Mouse (Mus musculus) liver, embryonic 14.5 days (tissue): ENCODE results near the gene Sf3a2. TPM values are rescaled to one million over a fixed set of nuclear protein-coding genes. Genes with fewer than 3 reads are reported as not detected.
A peak's percentile ranks its signal among the peaks of the same experiment; 100 is the strongest.
"Not testable (repeated sequence)": the region's sequence is repeated elsewhere in the genome, so short reads cannot be mapped to it uniquely, and the experiment has no call there.

ENCODE experiments used
- ATAC-seq: fragments of 200-750 bp; cut with Nextera tagmentation; 2 replicates; pipeline ENCODE4 v1.8.0; 2017; ENCODE audit warnings: moderate number of reproducible peaks, mild to moderate bottlenecking, moderate library complexity; ENCODE audit not compliant: insufficient read depth
- DNase-seq, 3 experiments: peaks; one replicate each; pipeline ENCODE4 v3.0.0-alpha.2; 2012 to 2013; ENCODE audit warnings: low read depth in 3 of 3, low spot score in 3 of 3
- H3K27ac ChIP-seq: fragments of 300-500 bp; sonication (generic); 2 replicates; pipeline ENCODE4 v1.5.1; 2014; ENCODE audit warnings: moderate library complexity, mild to moderate bottlenecking, control low read depth, inconsistent platforms
- H3K27me3 ChIP-seq: fragments of 300-500 bp; sonication (generic); 2 replicates; pipeline ENCODE4 v1.6.1; 2014; ENCODE audit warnings: mild to moderate bottlenecking, low read length, moderate library complexity; ENCODE audit not compliant: control insufficient read depth, insufficient read depth
- H3K36me3 ChIP-seq: fragments of 300-500 bp; sonication (generic); replicated peaks from 2 replicates; pipeline ENCODE4 v1.6.1; 2014; ENCODE audit warnings: low read depth; ENCODE audit not compliant: control insufficient read depth, insufficient read depth
- H3K4me1 ChIP-seq, 2 experiments: fragments of 200-500 bp in 1 of 2; fragments of 300-500 bp in 1 of 2; sonication (generic) in 1 of 2; replicated peaks; 2 replicates each; pipeline ENCODE4 v1.6.1; 2012 to 2014; ENCODE audit warnings: antibody characterized with exemption in 1 of 2, inconsistent platforms in 1 of 2, low read length in 1 of 2; ENCODE audit not compliant: control insufficient read depth in 2 of 2, insufficient read depth in 2 of 2
- H3K4me2 ChIP-seq: fragments of 300-500 bp; sonication (generic); 2 replicates; pipeline ENCODE4 v1.6.1; 2014; ENCODE audit warnings: low read depth, mild to moderate bottlenecking, control low read depth, moderate library complexity
- H3K4me3 ChIP-seq, 2 experiments: fragments of 200-500 bp in 1 of 2; fragments of 300-500 bp in 1 of 2; sonication (generic) in 1 of 2; 2 replicates each; pipeline ENCODE4 v1.5.1; 2012 to 2014; ENCODE audit warnings: low read depth in 2 of 2, low read length in 2 of 2, mild to moderate bottlenecking in 2 of 2, control low read depth in 1 of 2, inconsistent platforms in 1 of 2, moderate library complexity in 1 of 2; ENCODE audit not compliant: insufficient read depth in 1 of 2
- H3K9ac ChIP-seq: fragments of 300-500 bp; sonication (generic); replicated peaks from 2 replicates; pipeline ENCODE4 v1.6.1; 2014; ENCODE audit warnings: mild to moderate bottlenecking, control low read depth, moderate library complexity
- H3K9me3 ChIP-seq: fragments of 300-500 bp; sonication (generic); 2 replicates; pipeline ENCODE4 v1.6.1; 2016; ENCODE audit warnings: low read length, mixed read lengths; ENCODE audit not compliant: control insufficient read depth
- CTCF ChIP-seq: IDR thresholded peaks from 2 replicates; pipeline ENCODE4 v1.5.1; 2016; ENCODE audit warnings: antibody characterized with exemption, low read depth, control low read depth
- EP300 ChIP-seq: IDR thresholded peaks from 2 replicates; pipeline ENCODE4 v1.6.1; 2016; ENCODE audit warnings: antibody characterized with exemption, low read depth
- WGBS: fragments of 180-500 bp; shearing (Covaris S2); extraction: QIAGEN DNeasy Blood & Tissue Kit; methylation state at CpG from one replicate; pipeline ENCODE4 v1.1.7; 2014; ENCODE audit not compliant: insufficient replicate concordance; 5-methylcytosine and 5-hydroxymethylcytosine counted together
- polyA plus RNA-seq, 2 experiments: library from polyadenylated mRNA; depleted of rRNA in 1 of 2; stranded (reverse) in 1 of 2; unstranded in 1 of 2; fragments of >200 nt; fragmentation: Nextera tagmentation in 1 of 2; extraction: Ambion mirVana in 1 of 2; gene quantifications; 2 replicates each; pipeline versions ENCODE4 v1.2.1 to v1.2.3; 2012 to 2014

The Sf3a2 gene
- polyA plus RNA-seq, 2 experiments, result 35.6 to 36.1 TPM

DNA sequence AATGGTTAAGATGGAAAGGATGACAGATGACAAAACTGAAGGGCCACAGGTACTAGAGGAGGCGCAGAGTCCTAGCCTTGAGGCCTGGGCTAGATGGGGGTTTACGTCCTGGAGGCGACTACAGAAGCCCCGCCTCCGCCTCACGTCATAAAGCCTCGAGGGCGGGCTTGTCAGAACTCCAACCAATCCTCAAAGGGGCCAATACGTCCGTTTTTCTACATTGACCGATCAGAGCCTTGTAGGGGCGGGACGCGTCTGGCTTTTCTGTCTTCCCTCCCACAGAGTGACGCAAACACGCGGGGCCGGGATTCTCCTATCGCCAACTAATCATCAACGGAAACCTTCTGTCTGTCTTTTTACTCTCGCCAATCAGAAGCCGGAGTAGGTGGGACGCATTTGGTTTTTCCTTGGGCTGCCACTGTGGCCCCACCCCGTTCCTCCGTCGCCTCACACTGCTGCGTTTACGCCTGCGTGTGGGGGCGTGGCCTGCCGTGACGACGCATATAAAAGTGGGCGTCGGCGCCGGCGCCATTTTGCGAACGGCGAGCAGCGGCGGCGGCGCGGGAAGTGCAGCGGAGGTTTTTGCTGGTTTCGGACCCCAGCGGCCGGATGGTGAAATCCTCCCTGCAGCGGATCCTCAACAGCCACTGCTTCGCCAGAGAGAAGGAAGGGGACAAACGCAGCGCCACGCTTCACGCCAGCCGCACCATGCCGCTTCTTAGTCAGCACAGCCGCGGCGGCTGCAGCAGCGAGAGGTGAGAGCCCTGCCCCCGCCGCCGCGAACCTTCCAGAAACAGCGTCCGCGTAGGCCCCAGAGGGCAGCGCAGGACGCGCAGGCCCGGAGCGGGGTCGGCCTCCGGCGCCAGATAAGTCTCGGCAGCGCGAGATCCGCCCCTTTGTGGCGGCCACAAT, 28.4 kb downstream of the Sf3a2 start, which contains the start of gene Oaz1:
Gene Oaz1, plus strand, starts transcription at position 506 of the 912 bp plus-strand sequence.
- WGBS, result under 1% methylated on average over 77 of the region's 82 CpGs
- peak within 1 kb of the TSS; percentile 93 to 96 for H3K4me3 ChIP-seq
- H3K27me3 ChIP-seq, result no peaks in the 10 kb centered on the region; the same call in 1 of the 2 replicates
- H3K9me3 ChIP-seq, result no peaks in the 10 kb centered on the region
- TF ChIP-seq EP300 (0 out of 2 replicates have a peak, but pooled peaks have one; percentile 9), CTCF (peak; percentile 16; the same call in 1 of the 2 replicates)
- H3K27ac ChIP-seq, result peak within 1 kb of the TSS; percentile 90
- peak within 1 kb of the TSS; percentile 94 for H3K9ac ChIP-seq
- H3K4me1 ChIP-seq, result peaks cover 50 to 52% of the 10 kb centered on the region in 2 experiments
- H3K4me2 ChIP-seq, result peak within 1 kb of the TSS; percentile 99
- ATAC-seq (peak; percentile 93), DNase-seq (peak; percentile 100)
- peaks cover 30% of the 10 kb centered on the region for H3K36me3 ChIP-seq

DNA sequence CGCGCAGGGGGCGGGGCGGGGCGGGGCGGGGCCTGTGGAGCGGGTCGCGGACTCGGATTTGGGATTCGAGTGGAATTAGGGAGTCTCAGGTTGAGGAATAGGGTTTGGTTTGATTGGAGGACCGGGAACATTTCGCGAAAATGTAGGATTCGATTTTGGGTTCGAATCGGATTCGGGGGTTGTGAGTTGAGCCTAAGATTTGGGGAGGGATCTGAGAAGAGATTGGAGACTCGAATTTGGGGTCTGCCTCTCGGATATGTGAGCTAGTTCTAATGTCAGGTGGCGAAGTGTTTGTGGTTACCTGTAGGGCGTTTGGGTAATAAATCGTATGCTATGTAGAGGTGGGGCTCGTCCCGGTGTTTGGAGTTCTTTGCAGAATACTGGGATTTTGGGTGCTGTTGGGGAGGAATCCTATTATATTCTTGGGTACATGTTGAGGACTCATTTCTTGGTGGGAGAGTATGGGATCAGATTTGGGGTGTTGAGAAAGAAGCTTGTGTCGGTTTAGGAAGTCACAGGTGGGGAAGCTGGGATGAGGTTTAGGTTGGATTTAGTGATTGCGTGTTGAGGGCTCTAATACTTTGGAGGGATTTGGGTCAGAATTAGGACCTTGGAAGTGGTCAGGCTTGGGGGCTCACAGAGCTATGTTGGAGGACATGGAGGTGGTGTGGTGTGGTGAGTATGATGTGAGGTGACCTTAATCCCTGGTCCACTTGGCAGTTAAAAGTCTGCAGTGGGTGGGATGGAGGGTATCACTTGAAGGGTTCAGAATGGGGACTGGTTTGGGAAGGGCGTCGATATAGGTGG, 29.3 kb downstream of the Sf3a2 start:
- no peaks in the 10 kb centered on the region; the same call in 1 of the 2 replicates for H3K27me3 ChIP-seq
- DNase-seq, result no peak
- H3K9ac ChIP-seq, result peak overlapping the region; percentile 94
- H3K4me2 ChIP-seq, result peak overlapping the region; percentile 99
- ATAC-seq, result no peak
- 6% methylated on average over 29 of the region's 29 CpGs for WGBS
- peak overlapping the region; percentile 90 for H3K27ac ChIP-seq
- H3K4me1 ChIP-seq, result peaks cover 48 to 49% of the 10 kb centered on the region in 2 experiments
- H3K9me3 ChIP-seq, result no peaks in the 10 kb centered on the region
- H3K4me3 ChIP-seq, result peak overlapping the region; percentile 93 to 96
- peaks cover 30% of the 10 kb centered on the region for H3K36me3 ChIP-seq
- no peak for TF ChIP-seq CTCF
- TF ChIP-seq EP300, result no peak

DNA sequence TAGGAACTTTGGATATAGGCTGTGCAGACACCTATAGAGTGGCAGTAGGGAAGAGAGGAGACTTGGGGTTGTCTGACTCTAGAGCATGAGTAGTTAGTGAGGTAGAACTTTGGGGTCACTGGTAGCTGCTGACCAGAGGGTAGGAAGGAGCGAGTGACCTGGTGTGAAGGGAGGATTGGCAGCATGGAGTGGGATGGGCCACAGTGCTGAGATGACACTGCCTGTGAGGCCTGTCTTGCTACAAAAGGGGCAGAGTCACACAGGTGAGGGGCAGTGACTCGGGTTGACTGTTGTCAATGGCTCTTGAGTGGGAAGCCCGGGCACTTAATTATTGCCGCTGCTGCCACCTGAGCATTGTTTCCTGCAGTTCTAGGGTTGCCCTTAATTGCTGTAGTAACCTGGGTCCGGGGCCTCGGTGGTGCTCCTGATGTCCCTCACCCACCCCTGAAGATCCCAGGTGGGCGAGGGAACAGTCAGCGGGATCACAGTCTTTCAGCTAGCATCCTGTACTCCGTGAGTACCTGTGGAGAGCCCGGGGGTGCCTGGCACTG, 29.9 kb downstream of the Sf3a2 start:
- WGBS, result 69% methylated on average over 10 of the region's 10 CpGs
- H3K27me3 ChIP-seq, result no peaks in the 10 kb centered on the region; the same call in 1 of the 2 replicates
- H3K4me1 ChIP-seq, result peaks cover 45 to 46% of the 10 kb centered on the region in 2 experiments
- peak overlapping the region; percentile 30 for H3K27ac ChIP-seq
- DNase-seq (no peak), ATAC-seq (no peak)
- no peak for TF ChIP-seq CTCF
- TF ChIP-seq EP300, result no peak
- H3K36me3 ChIP-seq, result peaks cover 30% of the 10 kb centered on the region
- peak overlapping the region; percentile 99 for H3K4me2 ChIP-seq
- H3K9me3 ChIP-seq, result no peaks in the 10 kb centered on the region
- H3K9ac ChIP-seq, result peak overlapping the region; percentile 94
- peak overlapping the region; percentile 93 to 96 for H3K4me3 ChIP-seq

DNA sequence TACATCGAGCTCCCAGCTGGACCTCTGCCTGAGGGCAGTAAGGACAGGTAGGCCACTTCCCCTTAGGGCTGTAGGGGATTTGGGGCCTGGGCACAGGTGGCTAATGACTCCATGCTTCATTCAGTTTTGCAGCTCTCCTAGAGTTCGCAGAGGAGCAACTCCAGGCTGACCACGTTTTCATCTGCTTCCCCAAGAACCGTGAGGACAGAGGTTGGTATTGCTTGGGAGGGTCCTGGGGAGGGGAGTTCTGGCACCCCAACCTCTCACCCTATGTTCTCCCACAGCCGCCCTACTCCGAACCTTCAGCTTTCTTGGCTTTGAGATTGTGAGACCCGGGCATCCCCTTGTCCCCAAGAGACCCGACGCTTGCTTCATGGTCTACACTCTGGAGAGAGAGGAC, 30.6 kb downstream of the Sf3a2 start:
- not testable (repeated sequence) for H3K9me3 ChIP-seq, H3K27me3 ChIP-seq, ATAC-seq, DNase-seq, H3K27ac ChIP-seq, H3K9ac ChIP-seq
- peaks cover 42 to 46% of the 10 kb centered on the region in 2 experiments for H3K4me1 ChIP-seq
- WGBS, result 84% methylated on average over 7 of the region's 9 CpGs
- H3K36me3 ChIP-seq, result peaks cover 30% of the 10 kb centered on the region
- H3K4me2 ChIP-seq, result peak overlapping the region; percentile 99
- H3K4me3 ChIP-seq, result peak overlapping the region in 1 of 2 experiments; percentile 93; a peak in 1 of 4 replicates
